Mouse (Mus musculus): ENCODE results near the gene Cs.
"Not testable (repeated sequence)": the region's sequence is repeated elsewhere in the genome, so short reads cannot be mapped to it uniquely, and the experiment has no call there.

The Cs gene

GRCm38 (mm10) chr10:128332358-128333249, 4.9 kb upstream of the Cs start:
- ATAC-seq (ENCODE audit: low TSS enrichment), result not testable (repeated sequence)

- ATAC-seq (ENCODE audit: low TSS enrichment), result no peak
Measured at GRCm38 (mm10) chr10:128335582-128335981, 2.0 kb upstream of the Cs start.

GRCm38 (mm10) chr10:128336195-128336594, 1.3 kb upstream of the Cs start:
- ATAC-seq (ENCODE audit: low TSS enrichment), result no peak

- ATAC-seq (ENCODE audit: low TSS enrichment), result no peak
Measured at GRCm38 (mm10) chr10:128336597-128336996, 937 bp upstream of the Cs start.

GRCm38 (mm10) chr10:128338415-128338814, 881 bp downstream of the Cs start:
- ATAC-seq (ENCODE audit: low TSS enrichment), result no peak

- no peak for ATAC-seq (ENCODE audit: low TSS enrichment)
Measured at GRCm38 (mm10) chr10:128338948-128339347, 1.4 kb downstream of the Cs start.

- ATAC-seq (ENCODE audit: low TSS enrichment), result no peak
Measured at GRCm38 (mm10) chr10:128340257-128340656, 2.7 kb downstream of the Cs start.

- ATAC-seq (ENCODE audit: low TSS enrichment), result peak; percentile 58; the same call in 1 of the 2 replicates
Measured at GRCm38 (mm10) chr10:128343436-128343835, 5.9 kb downstream of the Cs start.

GRCm38 (mm10) chr10:128344568-128345275, 7.2 kb downstream of the Cs start:
- ATAC-seq (ENCODE audit: low TSS enrichment), result peak; percentile 79

GRCm38 (mm10) chr10:128347541-128347940, 10.0 kb downstream of the Cs start:
- ATAC-seq (ENCODE audit: low TSS enrichment), result no peak

- ATAC-seq (ENCODE audit: low TSS enrichment), result peak; percentile 58
Measured at GRCm38 (mm10) chr10:128358796-128359195, 21.3 kb downstream of the Cs start.

GRCm38 (mm10) chr10:128359226-128359625, 21.7 kb downstream of the Cs start:
- ATAC-seq (ENCODE audit: low TSS enrichment), result no peak

GRCm38 (mm10) chr10:128361836-128362235, 24.3 kb downstream of the Cs start:
- no peak for ATAC-seq (ENCODE audit: low TSS enrichment)

- ATAC-seq (ENCODE audit: low TSS enrichment), result 0 out of 2 replicates have a peak, but pooled peaks have one; percentile 42
Measured at GRCm38 (mm10) chr10:128362568-128362967, 25.0 kb downstream of the Cs start.

- ATAC-seq (ENCODE audit: low TSS enrichment), result no peak
Measured at GRCm38 (mm10) chr10:128367899-128368401, 30.4 kb downstream of the Cs start.

- peak; percentile 92 for ATAC-seq (ENCODE audit: low TSS enrichment)
Measured at GRCm38 (mm10) chr10:128368402-128369217, 31.1 kb downstream of the Cs start, which contains the start of gene Coq10a. Gene Coq10a (minus strand): TSS chr10:128368997.

- no peak; the same call in 1 of the 2 replicates for ATAC-seq (ENCODE audit: low TSS enrichment)
Measured at GRCm38 (mm10) chr10:128369218-128369543, 31.6 kb downstream of the Cs start.

GRCm38 (mm10) chr10:128369599-128369998, 32.1 kb downstream of the Cs start:
- ATAC-seq (ENCODE audit: low TSS enrichment), result no peak

GRCm38 (mm10) chr10:128370021-128370420, 32.5 kb downstream of the Cs start:
- no peak for ATAC-seq (ENCODE audit: low TSS enrichment)

- ATAC-seq (ENCODE audit: low TSS enrichment), result no peak
Measured at GRCm38 (mm10) chr10:128370601-128371000, 33.1 kb downstream of the Cs start.

- no peak for ATAC-seq (ENCODE audit: low TSS enrichment)
Measured at GRCm38 (mm10) chr10:128372142-128372541, 34.6 kb downstream of the Cs start.
